Mouse (Mus musculus): ENCODE results near the gene Zfp609. TPM values are rescaled to one million over a fixed set of nuclear protein-coding genes. Genes with fewer than 3 reads are reported as not detected.
"Not testable (repeated sequence)": the region's sequence is repeated elsewhere in the genome, so short reads cannot be mapped to it uniquely, and the experiment has no call there.

Zfp609 gene
- total RNA-seq, 2 experiments from 2014 or later, result 23.2 to 28.0 TPM

DNA sequence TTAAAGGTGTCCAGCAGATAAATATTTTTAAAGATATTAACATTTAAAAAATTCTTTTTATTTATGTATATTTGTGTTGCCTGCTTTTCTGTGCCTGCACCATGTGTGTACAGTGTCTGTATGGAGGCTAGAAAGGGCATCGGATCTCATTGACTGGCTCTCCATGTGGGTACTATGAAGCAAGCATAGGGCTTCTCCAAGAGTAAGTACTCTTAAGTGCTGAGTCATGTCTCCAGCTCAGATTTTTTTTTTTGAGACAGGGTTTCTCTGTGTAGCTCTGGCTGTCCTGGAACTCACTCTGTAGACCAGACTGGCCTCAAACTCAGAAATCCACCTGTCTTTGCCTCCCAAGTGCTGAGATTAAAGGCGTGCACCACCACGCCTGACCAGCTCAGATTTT is 47.7 kb downstream of the Zfp609 start:
- DNase-seq (ENCODE audit: low spot score); intact Hi-C loops (cut with DNase I): not testable (repeated sequence)

DNA sequence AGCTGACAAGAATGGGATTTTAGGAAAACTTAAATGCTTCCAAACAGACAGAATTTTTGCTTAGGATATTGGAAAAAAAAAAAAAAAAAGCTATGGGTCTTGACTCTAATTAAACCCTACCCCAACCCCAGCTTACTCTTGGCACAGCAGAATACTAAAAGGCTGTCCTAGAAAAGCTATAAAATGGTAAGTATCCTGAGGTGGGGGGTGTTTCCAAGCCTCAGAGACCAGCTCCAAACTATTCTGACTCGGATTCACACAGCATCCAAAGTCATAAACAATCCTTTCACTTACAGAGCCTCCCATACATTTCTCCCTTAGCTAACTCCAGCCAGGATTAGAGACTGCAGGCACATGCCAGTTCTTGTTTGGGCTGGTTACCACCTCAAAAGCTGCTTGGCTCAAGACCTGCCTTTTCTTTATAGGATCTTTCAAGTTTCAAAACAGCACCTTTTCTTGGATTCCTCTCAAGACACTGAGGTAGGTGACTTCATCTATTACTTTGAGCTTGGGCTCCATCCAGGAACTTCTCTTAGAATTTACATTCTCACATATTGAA is 50.4 kb downstream of the Zfp609 start:
- intact Hi-C loops (cut with DNase I), result no loop called here
- no peak for DNase-seq (ENCODE audit: low spot score)

DNA sequence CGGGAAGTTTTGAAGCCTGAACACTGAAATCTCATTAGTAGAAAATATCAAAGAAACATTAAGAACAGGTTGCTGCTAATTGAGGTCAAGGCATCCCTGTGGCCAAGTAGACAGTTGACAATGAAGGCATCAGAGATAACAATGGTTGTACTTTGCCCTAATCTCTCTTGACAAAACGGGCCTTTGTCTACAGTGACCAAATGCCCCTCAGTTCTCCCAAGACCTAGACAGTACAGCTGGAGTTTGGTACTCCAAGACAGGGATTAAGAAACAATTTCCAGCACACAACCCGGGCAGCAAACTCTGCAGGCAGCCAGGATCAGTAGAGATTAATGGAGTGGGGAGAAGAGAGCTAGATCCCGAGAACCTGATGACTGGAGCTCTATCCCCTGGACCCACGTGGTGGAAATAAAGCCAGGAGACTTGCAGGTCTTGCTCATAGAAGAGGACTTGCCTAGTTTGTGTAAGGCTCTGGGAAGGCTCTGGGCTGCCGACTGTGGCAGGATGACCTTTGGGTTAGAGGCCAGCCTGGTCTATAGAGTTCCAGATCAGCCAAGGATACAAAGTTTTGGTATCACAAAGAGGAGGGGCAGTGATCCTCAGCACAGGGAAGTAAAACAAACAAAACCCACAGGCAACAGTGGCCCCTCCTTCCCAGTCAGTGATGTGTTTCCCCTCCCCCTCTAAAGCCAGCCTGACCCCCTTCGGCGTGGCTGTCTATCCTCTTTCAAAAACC is 51.1 kb downstream of the Zfp609 start:
- intact Hi-C loops (cut with DNase I), result no loop called here
- no peak for DNase-seq (ENCODE audit: low spot score)

DNA sequence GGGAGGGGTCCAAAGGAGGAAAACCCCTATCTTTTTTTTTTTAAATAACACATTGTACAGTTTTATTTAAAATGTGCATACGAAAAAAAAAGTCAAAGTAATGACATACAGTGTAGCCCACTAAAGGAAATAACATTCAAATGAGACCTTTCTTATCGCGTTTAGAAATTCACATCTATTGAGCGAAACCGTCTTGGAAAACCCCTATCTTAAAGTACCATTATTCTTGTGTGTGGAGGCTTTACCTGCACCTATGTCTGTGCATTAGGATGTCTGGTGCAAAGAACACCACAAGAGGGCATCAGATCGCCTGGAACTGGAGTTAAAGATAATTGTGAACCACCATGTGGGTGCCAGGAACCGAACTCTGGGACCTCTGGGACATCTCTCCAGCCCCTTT is 53.6 kb downstream of the Zfp609 start:
- intact Hi-C loops (cut with DNase I), result no loop called here
- DNase-seq (ENCODE audit: low spot score), result no peak

DNA sequence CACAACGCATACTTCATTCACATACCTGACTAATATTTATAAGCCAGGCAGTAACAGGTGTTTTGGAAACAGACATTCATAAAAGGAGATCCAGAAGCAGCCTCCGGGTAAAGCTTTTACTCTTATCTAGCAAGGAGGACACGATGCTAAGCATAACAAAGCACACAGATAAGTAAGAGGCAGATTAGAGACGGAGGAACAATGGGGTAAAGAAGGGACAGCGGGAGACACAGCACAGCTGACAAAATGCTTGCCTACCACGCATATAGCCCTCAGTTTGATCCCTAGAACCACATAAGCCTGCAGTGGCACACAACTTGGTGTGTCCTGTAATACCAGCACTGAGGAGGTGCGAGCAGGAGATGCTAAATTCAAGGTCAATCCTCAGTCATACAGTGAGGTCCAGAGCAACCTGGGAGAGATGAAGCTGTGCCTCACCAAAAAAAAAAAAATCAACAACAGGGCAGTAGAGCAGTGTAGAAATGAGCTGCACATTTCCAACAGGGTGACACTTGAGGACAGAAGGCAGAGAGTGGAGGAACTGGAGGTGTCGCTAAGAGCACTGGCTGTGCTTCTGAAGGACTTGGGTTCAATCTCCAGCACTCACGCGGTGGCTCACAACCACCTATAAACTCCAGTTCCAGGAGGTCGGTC is 56.2 kb downstream of the Zfp609 start:
- no peak for DNase-seq (ENCODE audit: low spot score)
- intact Hi-C loops (cut with DNase I), result no loop called here

DNA sequence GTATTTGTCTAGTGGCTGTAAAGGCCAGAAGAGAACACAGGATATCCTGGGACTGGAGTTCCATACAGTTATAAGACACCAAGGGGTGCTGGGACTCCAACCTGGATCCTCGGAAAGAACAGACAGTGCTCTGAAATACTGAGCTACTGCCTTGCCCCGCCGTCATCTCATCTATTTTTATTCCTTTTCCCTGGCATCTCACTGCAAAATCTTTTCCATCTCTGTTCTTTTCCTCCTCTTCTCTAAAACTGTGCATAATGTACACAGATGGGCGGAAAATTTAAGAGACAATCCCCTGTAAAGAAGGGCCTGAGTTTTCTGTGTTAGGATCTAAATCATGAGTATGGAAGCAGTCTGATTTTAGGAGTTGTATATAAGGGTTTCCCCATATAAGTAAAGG is 64.6 kb downstream of the Zfp609 start:
- intact Hi-C loops (cut with DNase I), result no loop called here
- DNase-seq (ENCODE audit: low spot score), result no peak

DNA sequence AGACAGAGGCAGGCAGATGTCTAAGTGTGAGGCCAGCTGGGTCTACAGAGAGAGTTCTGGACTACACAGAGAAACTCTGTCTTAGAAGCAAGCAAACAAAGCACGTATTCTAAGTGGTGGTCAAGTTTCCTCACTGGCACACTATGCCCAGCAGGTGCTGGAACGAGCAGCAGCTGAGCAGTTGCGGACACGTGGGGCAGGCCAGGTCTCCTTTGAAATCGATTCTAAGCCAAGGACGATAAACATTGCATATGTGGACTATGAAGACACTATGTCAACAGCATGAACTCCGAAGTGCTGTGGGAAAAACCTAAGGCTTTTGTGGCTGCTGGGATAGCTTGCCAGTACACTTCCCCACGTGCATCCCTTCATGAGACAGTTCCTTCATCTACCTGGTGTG is 67.4 kb downstream of the Zfp609 start:
- no peak for DNase-seq (ENCODE audit: low spot score)
- intact Hi-C loops (cut with DNase I), result loop anchor here (5.0 kb wide), 1 partner anchor 32 kb away; no protein-coding TSS in a partner anchor

DNA sequence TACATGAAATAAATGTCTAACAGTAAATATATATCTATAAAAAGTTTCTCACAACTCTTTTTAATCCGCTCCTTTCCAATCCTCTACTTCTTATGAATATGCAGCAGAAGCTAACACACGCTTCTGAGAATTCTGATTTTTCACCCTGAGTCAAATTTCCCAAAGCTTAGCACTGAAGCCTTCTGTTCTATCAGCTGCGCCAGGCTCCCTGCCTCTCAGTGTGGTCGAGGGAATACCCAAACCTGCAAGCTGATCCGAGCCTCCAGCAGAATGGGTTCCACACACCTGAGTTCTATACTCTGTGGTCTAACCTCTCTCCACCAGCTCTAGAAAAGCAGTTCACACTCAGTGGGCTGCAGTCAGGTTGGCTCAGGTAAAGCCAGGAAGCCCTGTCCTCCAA is 68.1 kb downstream of the Zfp609 start:
- intact Hi-C loops (cut with DNase I), result loop anchor here (5.0 kb wide), 1 partner anchor 33 kb away; no protein-coding TSS in a partner anchor
- no peak for DNase-seq (ENCODE audit: low spot score)

DNA sequence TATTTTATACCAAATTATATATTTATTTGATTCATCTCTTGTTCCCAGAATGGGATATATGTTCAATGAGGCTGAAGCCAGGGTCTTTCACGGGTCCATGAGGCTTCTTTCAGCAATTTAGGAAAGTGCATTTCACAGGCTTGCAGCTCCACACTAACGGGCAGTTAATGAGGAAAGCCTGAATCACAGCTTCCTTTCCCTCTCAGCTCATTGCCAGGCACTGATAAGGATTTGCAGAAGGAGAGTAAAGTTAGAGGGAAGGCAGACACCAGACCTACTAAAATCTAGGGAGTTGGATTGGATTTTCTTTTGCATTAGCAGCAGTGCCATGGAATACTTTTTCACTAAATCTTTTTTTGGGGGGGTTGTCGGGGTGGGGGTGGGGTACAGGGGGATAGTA is 69.5 kb downstream of the Zfp609 start:
- intact Hi-C loops (cut with DNase I), result loop anchor here (5.0 kb wide), 1 partner anchor 34 kb away; no protein-coding TSS in a partner anchor
- no peak for DNase-seq (ENCODE audit: low spot score)

DNA sequence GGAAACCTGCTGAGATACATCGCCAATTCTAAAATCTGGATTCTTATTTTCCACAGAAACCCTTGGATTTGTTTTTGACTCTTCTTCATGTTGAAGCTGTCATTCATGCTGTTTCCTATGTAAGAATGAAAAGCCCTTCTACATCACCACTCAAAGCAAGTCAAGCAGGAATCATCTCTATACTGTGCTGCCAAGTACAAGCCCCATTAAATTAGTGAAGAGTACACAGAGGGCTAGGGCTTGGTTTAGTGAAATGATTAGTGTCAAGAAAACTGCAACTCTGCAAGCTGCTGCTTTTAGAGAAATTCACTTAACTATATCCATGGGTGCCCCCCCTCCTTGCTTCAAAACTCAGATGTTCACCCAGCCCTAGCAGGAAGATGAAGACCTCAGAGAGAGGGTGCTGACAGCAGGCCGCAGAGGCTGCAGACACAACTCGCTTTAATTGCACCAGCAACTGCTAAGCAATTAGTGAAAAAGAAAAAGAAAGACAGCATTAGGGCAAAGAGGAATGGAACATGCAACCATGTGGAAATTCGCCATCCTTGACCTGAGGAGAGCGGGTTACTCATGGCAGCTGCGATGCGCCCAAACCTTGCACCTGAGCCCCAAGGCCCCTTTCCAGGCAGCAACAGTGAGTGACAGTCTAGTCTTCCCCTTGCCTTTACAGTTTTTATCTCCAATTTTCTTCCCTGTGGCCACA is 71.5 kb downstream of the Zfp609 start:
- DNase-seq (ENCODE audit: low spot score), result no peak
- intact Hi-C loops (cut with DNase I), result loop anchor here (2.0 to 5.0 kb wide), 2 partner anchors 36 to 73 kb away; no protein-coding TSS in a partner anchor

DNA sequence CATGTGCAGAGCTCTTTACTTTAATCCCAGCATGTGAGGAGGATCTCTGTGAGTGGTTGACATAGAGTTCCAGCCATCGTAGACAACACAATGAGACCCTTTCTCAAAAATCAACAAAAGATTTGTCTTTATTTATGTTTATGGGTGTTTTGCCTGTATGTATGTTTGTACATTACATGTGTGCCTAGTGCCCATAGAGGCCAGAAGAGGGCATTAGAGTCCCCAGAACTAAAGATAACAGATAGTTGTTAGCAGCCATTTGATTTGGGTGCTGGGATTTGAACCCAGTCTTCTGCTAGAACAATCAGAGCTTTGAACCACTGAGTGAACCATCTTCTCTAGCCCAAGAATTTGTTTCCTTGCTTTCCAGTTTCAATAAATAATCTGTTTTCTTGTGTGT is 72.2 kb downstream of the Zfp609 start:
- no peak for DNase-seq (ENCODE audit: low spot score)

DNA sequence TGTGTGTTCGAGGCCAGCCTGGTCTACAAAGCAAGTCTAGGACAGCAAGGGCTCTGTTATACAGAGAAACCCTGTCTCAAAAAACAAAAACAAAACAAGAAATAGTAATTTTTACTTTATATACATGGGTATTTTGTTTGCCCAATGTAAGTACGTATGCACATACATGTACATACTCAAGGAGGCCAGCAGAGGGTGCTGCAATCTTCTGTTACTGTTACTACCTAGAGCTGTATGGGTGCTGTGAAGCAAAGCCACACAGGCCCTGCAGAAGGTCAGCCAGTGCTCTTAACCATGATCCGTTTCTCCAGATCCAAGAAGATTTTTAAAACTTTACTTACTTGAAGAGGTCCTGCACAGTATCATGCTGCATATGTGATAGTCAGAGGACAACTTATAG is 74.7 kb downstream of the Zfp609 start:
- intact Hi-C loops (cut with DNase I), result no loop called here
- DNase-seq (ENCODE audit: low spot score), result no peak

More for the DNA sequence above, 72.2 kb downstream of the Zfp609 start:
- intact Hi-C loops (cut with DNase I), result loop anchor here (2.0 to 5.0 kb wide), 2 partner anchors 37 to 74 kb away; no protein-coding TSS in a partner anchor

DNA sequence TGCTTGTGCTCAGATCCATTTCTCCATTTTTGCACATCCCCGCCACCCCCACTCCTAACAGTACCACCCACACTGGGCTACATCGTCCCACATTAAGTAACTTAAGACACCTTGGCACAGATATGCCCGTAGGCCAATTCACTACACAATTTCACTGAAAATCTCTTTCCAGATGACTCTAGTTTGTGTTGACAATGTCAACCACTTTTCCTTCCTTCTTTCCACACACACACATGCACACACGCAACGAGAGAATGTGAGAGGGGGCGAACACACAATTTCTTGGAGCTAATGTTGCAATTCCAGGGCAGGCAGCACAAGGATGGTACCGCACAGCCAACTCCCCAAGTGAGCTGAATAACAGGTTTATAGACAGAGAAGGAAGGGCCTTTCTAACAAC is 75.5 kb downstream of the Zfp609 start:
- DNase-seq (ENCODE audit: low spot score), result no peak
- intact Hi-C loops (cut with DNase I), result no loop called here

DNA sequence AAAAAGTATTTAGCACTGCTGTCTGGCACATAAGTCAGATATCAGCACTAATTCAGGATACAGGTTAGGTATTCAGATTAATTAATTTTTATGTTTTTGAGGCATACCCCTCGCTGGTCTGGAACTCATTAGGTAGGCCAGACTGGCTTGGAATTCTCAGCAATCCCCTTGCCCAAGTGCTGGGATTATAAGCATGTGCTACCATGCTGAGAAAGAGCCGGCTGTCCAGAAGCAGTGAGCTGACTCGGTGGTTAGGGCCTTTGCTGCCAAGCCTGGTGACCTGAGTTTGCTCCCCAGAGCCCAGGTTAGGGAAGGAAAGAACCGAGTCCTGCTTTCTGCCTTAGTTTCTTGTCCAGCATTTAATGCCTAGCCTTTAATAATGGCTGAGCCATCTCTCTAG is 79.3 kb downstream of the Zfp609 start:
- intact Hi-C loops (cut with DNase I), result no loop called here
- DNase-seq (ENCODE audit: low spot score), result no peak

DNA sequence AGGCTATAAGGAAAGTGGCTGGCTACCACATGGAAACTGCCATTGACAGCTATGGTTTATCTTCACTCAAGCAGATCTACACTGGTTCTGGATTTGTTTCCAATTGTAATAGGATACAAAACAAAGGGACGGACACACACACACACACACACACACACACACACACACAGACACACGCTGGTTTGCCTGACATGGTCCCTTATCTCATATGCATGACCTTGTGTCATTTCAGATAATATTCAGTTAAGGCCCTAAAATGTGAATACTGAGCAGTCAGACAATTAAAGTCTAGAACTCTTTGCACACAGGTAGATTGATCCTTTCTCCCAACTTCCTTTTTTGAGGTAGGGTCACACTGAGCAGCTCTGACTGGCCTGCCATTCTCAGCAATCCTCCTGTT is 80.9 kb downstream of the Zfp609 start:
- intact Hi-C loops (cut with DNase I), result no loop called here

DNA sequence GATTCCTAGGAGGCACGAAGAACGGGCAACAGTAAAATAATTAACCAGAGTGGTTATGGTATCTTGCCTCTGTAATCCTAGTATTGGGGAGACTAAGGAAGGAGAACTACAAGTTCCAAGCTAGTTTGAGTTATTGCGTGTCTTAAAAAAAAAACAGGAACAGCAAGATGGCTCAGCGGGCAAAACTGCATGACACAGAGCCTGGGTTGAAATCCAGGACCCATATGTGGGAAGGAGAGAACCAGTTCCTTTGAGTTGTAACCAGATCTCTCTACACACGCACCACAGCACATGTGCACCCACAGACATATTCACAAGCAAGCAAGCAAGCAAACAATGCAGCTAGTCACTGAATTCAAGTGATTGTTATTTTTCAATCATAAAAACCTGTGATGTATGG is 81.9 kb downstream of the Zfp609 start:
- no peak for DNase-seq (ENCODE audit: low spot score)
- intact Hi-C loops (cut with DNase I), result no loop called here

More for the DNA sequence above, 80.9 kb downstream of the Zfp609 start:
- DNase-seq (ENCODE audit: low spot score), result no peak

DNA sequence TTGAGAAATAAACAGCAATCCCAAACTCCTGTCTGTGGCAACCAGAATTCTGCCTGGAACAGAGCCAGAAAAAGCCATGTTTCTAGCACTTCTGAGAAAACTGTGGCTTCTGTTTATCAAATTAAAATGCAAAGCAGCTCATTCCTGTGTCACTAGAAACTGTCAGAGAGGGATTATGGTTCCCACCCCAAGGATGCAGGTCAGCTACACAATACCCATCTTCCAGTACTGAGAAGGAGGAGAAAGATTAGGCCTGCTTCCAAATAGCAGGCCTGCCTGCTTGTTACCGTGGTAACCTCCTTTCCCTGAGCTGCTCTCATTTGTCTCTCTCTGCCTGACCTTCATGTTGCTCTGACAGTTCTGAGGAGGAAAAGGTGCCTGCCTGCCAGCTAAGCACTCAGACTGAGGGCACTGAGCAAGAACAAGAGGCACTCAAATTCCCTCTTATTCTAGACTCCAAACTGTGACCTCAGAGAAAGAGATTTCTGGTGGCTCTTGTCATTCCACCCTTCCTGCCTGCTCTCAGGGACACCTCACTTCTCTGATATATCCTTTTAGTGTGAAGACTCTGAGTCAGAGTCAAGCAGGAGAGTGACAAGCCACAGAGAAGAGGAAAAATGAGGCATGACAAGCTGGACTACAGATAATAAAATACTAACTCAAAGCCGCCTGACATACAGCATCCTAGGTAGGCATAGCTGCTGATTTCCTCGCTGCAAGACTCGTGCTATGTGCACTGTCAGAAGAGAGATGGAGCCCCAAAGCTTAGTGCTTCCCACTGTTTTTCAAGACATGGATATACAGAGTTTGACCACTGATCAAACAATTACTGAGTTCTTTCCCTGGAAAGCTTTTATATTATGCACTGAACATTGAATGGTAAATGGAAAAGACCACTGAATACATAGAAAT is 82.9 kb downstream of the Zfp609 start:
- intact Hi-C loops (cut with DNase I), result no loop called here
- DNase-seq (ENCODE audit: low spot score), result no peak

DNA sequence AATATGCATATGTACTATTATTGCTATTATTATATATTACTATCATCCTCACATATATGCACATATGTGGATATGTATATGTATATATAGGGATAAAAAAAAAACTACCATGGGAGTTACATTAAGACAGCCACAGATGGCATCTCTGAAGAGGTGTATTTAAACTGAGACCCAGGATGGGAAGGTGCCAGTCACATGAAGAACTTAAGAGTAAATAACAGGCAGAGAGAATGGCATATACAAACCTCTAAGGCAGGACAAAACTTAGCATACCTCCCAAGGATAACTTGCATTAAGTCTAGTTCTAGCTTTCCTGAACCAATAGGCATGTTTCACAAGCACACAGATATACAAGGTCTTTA is 83.6 kb downstream of the Zfp609 start:
- intact Hi-C loops (cut with DNase I), result no loop called here
- no peak for DNase-seq (ENCODE audit: low spot score)

DNA sequence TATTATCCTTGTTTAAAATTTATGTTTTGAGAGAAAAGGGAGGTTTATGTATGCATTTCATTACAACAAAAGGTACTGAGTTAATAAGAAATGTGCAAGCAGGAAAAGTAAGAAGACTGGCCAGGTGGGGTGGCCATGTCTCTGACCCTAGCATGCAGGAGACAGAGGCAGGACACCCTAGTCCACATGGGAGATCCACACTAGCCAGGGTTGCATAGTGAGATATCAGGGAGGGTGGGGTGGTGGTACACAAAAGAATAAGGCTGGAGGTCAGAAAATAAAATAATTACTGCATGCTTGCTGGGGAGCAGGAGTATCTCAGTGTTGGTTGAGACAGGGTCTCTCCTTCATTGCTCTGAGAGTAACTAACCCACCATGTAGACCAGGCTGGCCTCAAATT is 84.0 kb downstream of the Zfp609 start:
- intact Hi-C loops (cut with DNase I), result no loop called here
- no peak for DNase-seq (ENCODE audit: low spot score)

DNA sequence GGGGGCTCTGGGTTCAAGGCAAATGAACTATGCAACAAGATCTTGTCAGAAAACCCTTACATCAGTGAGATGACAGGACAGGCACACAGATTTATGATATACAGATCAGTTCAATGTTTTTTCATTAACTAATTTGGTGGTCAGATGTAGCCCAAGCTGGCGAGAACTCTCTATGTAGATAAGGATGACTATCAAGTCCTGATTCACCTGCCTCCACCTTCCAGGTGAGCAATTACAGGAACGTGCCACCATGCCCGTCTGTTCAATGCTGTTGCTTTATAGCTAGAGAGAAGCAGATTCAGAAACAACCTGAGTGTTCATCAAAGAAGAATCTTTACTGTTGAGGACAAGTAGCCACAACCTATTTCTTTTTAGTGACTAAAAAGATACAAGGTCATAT is 84.6 kb downstream of the Zfp609 start:
- DNase-seq (ENCODE audit: low spot score), result no peak
- intact Hi-C loops (cut with DNase I), result no loop called here

Measured in heart, postnatal 25 days (tissue).